Mouse (Mus musculus) heart, adult 2 months (tissue): ENCODE measurements at regions not wholly inside any gene's neighbourhood (a gene's known extent, or its start where the extent isn't known, plus 50 kb on each side); places are given as distances from the start of the nearest gene placed in this dataset.

Experiments used
- CTCF ChIP-seq: fragments of 200-600 bp; IDR thresholded peaks from 2 replicates; pipeline ENCODE4 v1.8.1; 2022; ENCODE audit warnings: antibody characterized with exemption, mild to moderate bottlenecking, moderate library complexity
- EP300 ChIP-seq: fragments of 200-500 bp; IDR thresholded peaks from 2 replicates; pipeline ENCODE4 v1.6.1; 2011; ENCODE audit warnings: low read depth, low read length, control low read depth; ENCODE audit not compliant: insufficient read depth
- POLR2A ChIP-seq: fragments of 200-500 bp; IDR thresholded peaks from 2 replicates; pipeline ENCODE4 v1.6.1; 2011; ENCODE audit warnings: mild to moderate bottlenecking, low read depth, low read length, control low read depth; ENCODE audit not compliant: insufficient read depth

DNA sequence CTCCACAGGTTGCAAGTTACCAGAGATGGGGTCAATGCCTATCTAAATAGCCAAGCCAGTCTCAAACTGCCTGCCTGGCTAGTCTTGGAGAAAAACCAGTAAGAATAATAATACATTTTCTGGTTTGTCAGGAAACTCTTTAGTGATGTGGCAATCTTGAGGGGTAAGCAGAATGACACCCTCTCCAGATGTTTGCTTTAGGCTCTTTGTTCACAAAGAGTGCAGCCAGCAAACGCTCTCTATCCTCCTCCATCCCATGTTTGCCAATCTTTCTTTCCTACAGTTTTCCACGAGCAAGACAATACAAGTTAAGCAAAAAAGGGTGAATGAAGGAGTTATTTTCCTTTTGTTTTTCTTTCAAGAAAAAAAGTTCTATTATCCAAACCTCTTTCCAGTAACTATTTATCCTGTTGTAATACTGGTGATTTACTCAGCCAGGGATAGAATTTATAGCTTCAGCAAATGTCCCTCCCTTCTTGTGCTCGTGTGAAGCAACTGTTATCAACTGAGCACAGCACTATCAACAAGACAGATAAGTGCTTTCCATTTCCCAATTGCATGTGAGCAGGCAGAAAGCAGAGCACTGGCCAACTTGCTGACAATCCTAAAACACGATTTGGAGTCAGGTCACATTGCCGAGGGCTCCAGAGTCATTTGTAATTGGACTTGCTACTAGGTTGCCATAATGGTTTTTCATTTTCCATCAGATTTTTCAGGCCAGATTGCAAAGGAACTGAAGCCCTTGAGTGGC is 873.5 kb downstream of the Rapgef2 start:
- TF ChIP-seq POLR2A (no peak), CTCF (no peak), EP300 (no peak)
